Mouse (Mus musculus): ENCODE results near the gene Gm7694.

GRCm38 (mm10) chr1:170323001-170323400 lies 16.9 kb upstream of the Gm7694 start:
- TF ChIP-seq GATA1 (IDR thresholded peaks at IDR 0.05; ENCODE audit: low read length) (no peak), TAL1 (IDR thresholded peaks at IDR 0.05; ENCODE audit: low read length) (no peak)

All from erythroblast, embryonic 14.5 days (primary cell).